Mouse (Mus musculus): Measurements from ENCODE around the gene Gmeb1. TPM values are rescaled to one million over a fixed set of nuclear protein-coding genes. Genes with fewer than 3 reads are reported as not detected.
A peak's percentile ranks its signal among the peaks of the same experiment; 100 is the strongest.

Gmeb1 gene
- polyA plus RNA-seq, 1 experiment = 16.7 TPM

- peak; percentile 22; the same call in 1 of the 2 replicates for TF ChIP-seq CTCF (IDR thresholded peaks at IDR 0.05; ENCODE audit: low read depth, low read length)
- TF ChIP-seq POLR2A (IDR thresholded peaks at IDR 0.05; ENCODE audit: borderline replicate concordance, low read depth, low read length) = no peak
- Histone ChIP-seq H3K4me1 (ENCODE audit: control insufficient read depth, insufficient read depth, low read length) (peaks cover 2% of the 10 kb centered on the region; the same call in 1 of the 2 replicates), H3K27ac (ENCODE audit: insufficient read depth, low read depth, low read length) (no peak overlapping the region), H3K4me3 (ENCODE audit: insufficient read depth, low read length) (no peak overlapping the region)
Measured at GRCm38 (mm10) chr4:132181721-132182658, 79.4 kb downstream of the Gmeb1 start.

DNA sequence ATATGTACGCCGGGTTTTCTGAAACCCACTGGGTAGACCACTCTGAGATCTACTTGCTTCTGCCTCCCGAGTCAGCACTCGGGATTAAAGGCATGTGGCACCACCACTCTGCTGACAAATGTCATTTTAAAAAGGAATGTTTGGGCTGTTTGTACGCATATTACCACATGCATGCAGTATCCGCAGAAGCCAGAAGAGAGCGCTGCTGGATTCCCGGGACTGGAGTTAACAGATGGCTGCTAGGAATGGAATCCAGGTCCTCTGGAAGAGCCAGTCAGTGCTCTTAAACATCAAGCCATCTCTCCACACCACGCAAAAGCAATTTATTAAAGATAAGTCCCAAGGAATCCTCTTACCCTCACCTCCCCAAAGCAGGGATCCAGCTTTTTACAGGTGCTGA is 80.7 kb downstream of the Gmeb1 start:
- Histone ChIP-seq H3K4me1 (ENCODE audit: control insufficient read depth, insufficient read depth, low read length) (peaks cover 2% of the 10 kb centered on the region; the same call in 1 of the 2 replicates), H3K27ac (ENCODE audit: insufficient read depth, low read depth, low read length) (no peak overlapping the region), H3K4me3 (ENCODE audit: insufficient read depth, low read length) (no peak overlapping the region)
- TF ChIP-seq POLR2A (IDR thresholded peaks at IDR 0.05; ENCODE audit: borderline replicate concordance, low read depth, low read length) = no peak
- peak; percentile 32; the same call in 1 of the 2 replicates for TF ChIP-seq CTCF (IDR thresholded peaks at IDR 0.05; ENCODE audit: low read depth, low read length)

DNA sequence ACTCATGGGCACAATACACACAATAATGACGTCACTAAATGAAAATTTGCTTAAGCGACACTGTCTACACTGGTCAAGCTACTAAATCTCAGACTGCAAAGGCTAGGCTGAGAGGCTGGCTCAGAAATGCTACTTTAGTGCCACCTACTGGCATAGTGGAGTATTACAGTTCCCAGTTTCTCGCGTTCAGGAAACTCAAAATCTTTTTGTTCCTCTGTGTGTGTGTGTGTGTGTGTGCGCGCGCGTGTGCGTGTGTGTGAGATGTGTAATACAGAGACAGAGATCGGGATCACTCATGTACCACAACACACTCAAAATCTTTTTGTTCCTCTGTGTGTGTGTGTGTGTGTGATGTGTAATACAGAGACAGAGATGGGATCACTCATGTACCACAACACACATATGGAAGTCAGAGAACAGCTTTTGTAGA is 82.8 kb downstream of the Gmeb1 start:
- H3K27ac ChIP-seq (ENCODE audit: insufficient read depth, low read depth, low read length) = no peak overlapping the region
- TF ChIP-seq POLR2A (IDR thresholded peaks at IDR 0.05; ENCODE audit: borderline replicate concordance, low read depth, low read length) (no peak), CTCF (IDR thresholded peaks at IDR 0.05; ENCODE audit: low read depth, low read length) (no peak)
- peaks cover 2% of the 10 kb centered on the region; the same call in 1 of the 2 replicates for H3K4me1 ChIP-seq (ENCODE audit: control insufficient read depth, insufficient read depth, low read length)
- H3K4me3 ChIP-seq (ENCODE audit: insufficient read depth, low read length) = no peak overlapping the region

- Histone ChIP-seq H3K4me3 (ENCODE audit: insufficient read depth, low read length) (no peak overlapping the region), H3K4me1 (ENCODE audit: control insufficient read depth, insufficient read depth, low read length) (peaks cover 2% of the 10 kb centered on the region; the same call in 1 of the 2 replicates), H3K27ac (ENCODE audit: insufficient read depth, low read depth, low read length) (no peak overlapping the region)
- TF ChIP-seq POLR2A (IDR thresholded peaks at IDR 0.05; ENCODE audit: borderline replicate concordance, low read depth, low read length) (no peak), CTCF (IDR thresholded peaks at IDR 0.05; ENCODE audit: low read depth, low read length) (no peak)
Measured at GRCm38 (mm10) chr4:132176474-132176873, 84.9 kb downstream of the Gmeb1 start.

Other genes with a start within 250 kb of the Gmeb1 start
- gene Gm10300, start 186.9 kb downstream of the Gmeb1 start, polyA plus RNA-seq (2012; ENCODE audit: insufficient read depth, insufficient read length, missing spikeins) = 0.24 TPM in 1 of 2 replicates, not detected in the other
- 79.8 and 84.7 TPM in 2 replicates for gene Epb41, start 186.3 kb downstream of the Gmeb1 start, polyA plus RNA-seq (2012; ENCODE audit: insufficient read depth, insufficient read length, missing spikeins)
- gene Oprd1, start 117.1 kb downstream of the Gmeb1 start, polyA plus RNA-seq (2012; ENCODE audit: insufficient read depth, insufficient read length, missing spikeins) = not detected in 2 replicates
- gene Ythdf2, start 49.3 kb downstream of the Gmeb1 start, polyA plus RNA-seq (2012; ENCODE audit: insufficient read depth, insufficient read length, missing spikeins) = 50.3 and 51.4 TPM in 2 replicates
- gene Taf12, start 12.8 kb upstream of the Gmeb1 start, polyA plus RNA-seq (2012; ENCODE audit: insufficient read depth, insufficient read length, missing spikeins) = 33.6 and 38.5 TPM in 2 replicates
- 1.5 TPM in 1 of 2 replicates, not detected in the other for gene Rab42, start 41.8 kb upstream of the Gmeb1 start, polyA plus RNA-seq (2012; ENCODE audit: insufficient read depth, insufficient read length, missing spikeins)
- gene Trnau1ap, start 67.9 kb upstream of the Gmeb1 start, polyA plus RNA-seq (2012; ENCODE audit: insufficient read depth, insufficient read length, missing spikeins) = 21.2 and 26.1 TPM in 2 replicates
- gene Rcc1, start 92.0 kb upstream of the Gmeb1 start, polyA plus RNA-seq (2012; ENCODE audit: insufficient read depth, insufficient read length, missing spikeins) = 19.5 and 19.8 TPM in 2 replicates
- 18.9 and 21.2 TPM in 2 replicates for gene Phactr4, start 160.9 kb upstream of the Gmeb1 start, polyA plus RNA-seq (2012; ENCODE audit: insufficient read depth, insufficient read length, missing spikeins)
- gene Med18, start 202.3 kb upstream of the Gmeb1 start, polyA plus RNA-seq (2012; ENCODE audit: insufficient read depth, insufficient read length, missing spikeins) = 6.4 and 8.0 TPM in 2 replicates
- 12.8 and 13.8 TPM in 2 replicates for gene Sesn2, start 248.9 kb upstream of the Gmeb1 start, polyA plus RNA-seq (2012; ENCODE audit: insufficient read depth, insufficient read length, missing spikeins)

All from bone marrow macrophage, adult 2 months (primary cell).